In genomic region chr2:164103501-164103900, GRCm38 (mm10) we compare ENCODE assay signal across 8 mouse cellular contexts. TPM values are rescaled to one million over a fixed set of nuclear protein-coding genes. Genes with fewer than 3 reads are reported as not detected.
A peak's percentile ranks its signal among the peaks of the same experiment; 100 is the strongest.
DNase-seq lines count a peak whose midpoint lies in the region; ATAC-seq lines count a peak whose summit lies in the region.

No protein-coding gene starts in this region.

- H3K36me3 ChIP-seq in forebrain, embryonic 11.5 days (ENCODE audit: control insufficient read depth, insufficient read depth, low read length) = no peaks in the 10 kb centered on the region; the same call in 1 of the 2 replicates
- peaks cover 36% of the 10 kb centered on the region for H3K36me3 ChIP-seq in forebrain, embryonic 15.5 days
- peaks cover 85% of the 10 kb centered on the region for H3K36me3 ChIP-seq in limb, embryonic 10.5 days

- no peak overlapping the region for H3K4me2 ChIP-seq in forebrain, embryonic 11.5 days (ENCODE audit: low read depth, low read length, severe bottlenecking)
- H3K4me2 ChIP-seq in forebrain, embryonic 15.5 days (replicated peaks) = no peak overlapping the region

- ATAC-seq in forebrain, embryonic 11.5 days (replicated peaks; ENCODE audit: low FRiP score) = no peak
- no peak for ATAC-seq in forebrain, embryonic 15.5 days (replicated peaks)
- peak; percentile 70; the same call in 1 of the 2 replicates for ATAC-seq in common myeloid progenitor, adult 5-6 weeks (replicated peaks; ENCODE audit: low read depth, poor library complexity, severe bottlenecking)

- no peak overlapping the region for H3K9ac ChIP-seq in forebrain, embryonic 11.5 days (ENCODE audit: low read length)
- H3K9ac ChIP-seq in forebrain, embryonic 15.5 days (replicated peaks) = no peak overlapping the region

- H3K4me3 ChIP-seq in forebrain, embryonic 11.5 days (ENCODE audit: low read depth, low read length) = no peak overlapping the region
- H3K4me3 ChIP-seq in forebrain, embryonic 15.5 days = no peak overlapping the region
- H3K4me3 ChIP-seq in limb, embryonic 10.5 days = no peak overlapping the region

- DNase-seq in forebrain, embryonic 11.5 days (ENCODE audit: low spot score) = peak; percentile 61
- DNase-seq in urinary bladder, postnatal 25 days (ENCODE audit: low spot score) = peak; percentile 56
- no peak for DNase-seq in urinary bladder, adult 2 months (ENCODE audit: low spot score)
- peak; percentile 33 for DNase-seq in hindlimb bud, embryonic 11.5 days (ENCODE audit: extremely low spot score, low read depth, low spot score)
- peak; percentile 66 for DNase-seq in limb, embryonic 10.5 days (ENCODE audit: low spot score)
- peak; percentile 58 for DNase-seq in right cerebral cortex, adult 18-20 months

- H3K27ac ChIP-seq in forebrain, embryonic 11.5 days (ENCODE audit: low read depth, low read length) = no peak overlapping the region
- H3K27ac ChIP-seq in forebrain, embryonic 15.5 days (replicated peaks) = no peak overlapping the region
- no peak overlapping the region for H3K27ac ChIP-seq in limb, embryonic 10.5 days

- 37% methylated on average over 4 of the region's 4 CpGs for WGBS in forebrain, embryonic 11.5 days
- WGBS in forebrain, embryonic 15.5 days = 28% methylated on average over 4 of the region's 4 CpGs
- WGBS in limb, embryonic 10.5 days = 44% methylated on average over 4 of the region's 4 CpGs

- H3K9me3 ChIP-seq in forebrain, embryonic 11.5 days (ENCODE audit: control insufficient read depth, low read length) = no peaks in the 10 kb centered on the region
- H3K9me3 ChIP-seq in forebrain, embryonic 15.5 days = no peaks in the 10 kb centered on the region
- no peaks in the 10 kb centered on the region for H3K9me3 ChIP-seq in limb, embryonic 10.5 days (replicated peaks)

- no peaks in the 10 kb centered on the region for H3K4me1 ChIP-seq in forebrain, embryonic 11.5 days (replicated peaks; ENCODE audit: control insufficient read depth, insufficient read depth, low read length)
- no peaks in the 10 kb centered on the region for H3K4me1 ChIP-seq in forebrain, embryonic 15.5 days
- H3K4me1 ChIP-seq in limb, embryonic 10.5 days = no peaks in the 10 kb centered on the region

- H3K27me3 ChIP-seq in forebrain, embryonic 11.5 days (ENCODE audit: control insufficient read depth, insufficient read depth, low read length) = no peaks in the 10 kb centered on the region
- no peaks in the 10 kb centered on the region for H3K27me3 ChIP-seq in forebrain, embryonic 15.5 days
- no peaks in the 10 kb centered on the region for H3K27me3 ChIP-seq in limb, embryonic 10.5 days (ENCODE audit: low read depth, poor library complexity, severe bottlenecking)

RNA-seq across cellular contexts. Expression of gene Tomm34, which starts 32.5 kb away (rescaled TPM):
- polyA plus RNA-seq in forebrain, embryonic 11.5 days (2014; fragmentation: Nextera tagmentation; extraction: Ambion mirVana) = 52.7 and 54.9 TPM in 2 replicates
- 52.5 and 55.5 TPM in 2 replicates for polyA plus RNA-seq in forebrain, embryonic 15.5 days (2015; fragmentation: Nextera tagmentation; extraction: Ambion mirVana)
- 38.6 and 48.0 TPM in 2 replicates for polyA plus RNA-seq in urinary bladder, adult 2 months (2012; rRNA removed)
- 35.7 and 40.4 TPM in 2 replicates for total RNA-seq in common myeloid progenitor, adult 5-6 weeks (2017)
- 60.3 and 66.4 TPM in 2 replicates for polyA plus RNA-seq in limb, embryonic 10.5 days (2016; fragmentation: Nextera tagmentation; extraction: Ambion mirVana)

RNA-seq across cellular contexts. Expression of gene Stk4, which starts 33.4 kb away (rescaled TPM):
- polyA plus RNA-seq in forebrain, embryonic 11.5 days (2014; fragmentation: Nextera tagmentation; extraction: Ambion mirVana) = 39.9 and 40.1 TPM in 2 replicates
- 23.8 and 28.0 TPM in 2 replicates for polyA plus RNA-seq in forebrain, embryonic 15.5 days (2015; fragmentation: Nextera tagmentation; extraction: Ambion mirVana)
- polyA plus RNA-seq in urinary bladder, adult 2 months (2012; rRNA removed) = 18.3 and 20.9 TPM in 2 replicates
- 132 and 208 TPM in 2 replicates for total RNA-seq in common myeloid progenitor, adult 5-6 weeks (2017)
- 30.4 and 32.8 TPM in 2 replicates for polyA plus RNA-seq in limb, embryonic 10.5 days (2016; fragmentation: Nextera tagmentation; extraction: Ambion mirVana)
